29 mouse cellular contexts compared by ENCODE assay signal in genomic region chr1:106752013-106752412, GRCm38 (mm10). TPM values are rescaled to one million over a fixed set of nuclear protein-coding genes. Genes with fewer than 3 reads are reported as not detected.
DNase-seq lines count a peak whose midpoint lies in the region; ATAC-seq and TF ChIP-seq lines count a peak whose summit lies in the region.
"Had no signal": no experiment of that assay in that cellular context is flagged by ENCODE, and none has a peak within 500 bp of the region (broad histone marks: within the 10 kb centered on the region; RNA-seq: fewer than 3 reads in every experiment).

No protein-coding gene starts in this region.

- no peak for TF ChIP-seq POLR2A in MEL (IDR thresholded peaks at IDR 0.05; ENCODE audit: control insufficient read depth in 1 of 2, insufficient read depth in 1 of 2, low read depth in 1 of 2, low read length in 2 of 2, poor library complexity in 1 of 2)

- peaks cover 7% of the 10 kb centered on the region for H3K36me3 ChIP-seq in intestine, embryonic 15.5 days
- peaks cover 23% of the 10 kb centered on the region; the same call in 1 of the 2 replicates for H3K36me3 ChIP-seq in intestine, postnatal 0 days (ENCODE audit: control insufficient read depth, insufficient read depth)
- H3K36me3 ChIP-seq in MEL (ENCODE audit: control insufficient read depth in 1 of 2, insufficient read depth in 2 of 2, low read length in 2 of 2) = peaks cover 12 to 26% of the 10 kb centered on the region in 2 experiments
- no peaks in the 10 kb centered on the region; the same call in none of the 2 replicates for H3K36me3 ChIP-seq in lung, postnatal 0 days (ENCODE audit: insufficient read depth, low read length)

- no peak overlapping the region for H3K9ac ChIP-seq in intestine, embryonic 15.5 days
- no peak overlapping the region for H3K9ac ChIP-seq in intestine, postnatal 0 days (ENCODE audit: low read depth, low read length)
- no peak overlapping the region for H3K9ac ChIP-seq in MEL (ENCODE audit: control insufficient read depth, low read depth, low read length, poor library complexity, severe bottlenecking)
- no peak overlapping the region for H3K9ac ChIP-seq in lung, postnatal 0 days (replicated peaks; ENCODE audit: low read depth)
- H3K9ac ChIP-seq: heart, embryonic 15.5 days; hindbrain, embryonic 13.5 days; limb, embryonic 13.5 days; liver, embryonic 13.5 days; lung, embryonic 14.5 days; midbrain, embryonic 12.5 days; neural tube, embryonic 13.5 days had no signal

- TF ChIP-seq CTCF in intestine, postnatal 0 days (IDR thresholded peaks at IDR 0.05; ENCODE audit: low read depth) = no peak
- TF ChIP-seq CTCF in MEL (IDR thresholded peaks at IDR 0.05 in 2 of 3, conservative IDR thresholded peaks at IDR 0.05 in 1 of 3; ENCODE audit: control insufficient read depth in 1 of 3, insufficient read depth in 1 of 3, low read depth in 2 of 3, low read length in 3 of 3, poor library complexity in 1 of 3, severe bottlenecking in 1 of 3) = no peak
- no peak for TF ChIP-seq CTCF in lung, postnatal 0 days (IDR thresholded peaks at IDR 0.05)

- no peak overlapping the region for H3K27ac ChIP-seq in intestine, embryonic 15.5 days
- H3K27ac ChIP-seq in intestine, postnatal 0 days (ENCODE audit: low read depth, low read length) = no peak overlapping the region
- no peak overlapping the region for H3K27ac ChIP-seq in MEL (ENCODE audit: control insufficient read depth, low read depth, low read length)
- H3K27ac ChIP-seq in lung, postnatal 0 days (ENCODE audit: low read length) = no peak overlapping the region
- H3K27ac ChIP-seq: heart, embryonic 15.5 days; hindbrain, embryonic 13.5 days; layer of hippocampus, adult 2 months; left cerebral cortex, adult 2 months; limb, embryonic 13.5 days; liver, embryonic 13.5 days; midbrain, embryonic 12.5 days; neural tube, embryonic 13.5 days had no signal

- TF ChIP-seq RAD21 in MEL (IDR thresholded peaks at IDR 0.05; ENCODE audit: low read depth, low read length) = no peak

- H3K27me3 ChIP-seq in intestine, embryonic 15.5 days (replicated peaks) = no peaks in the 10 kb centered on the region
- H3K27me3 ChIP-seq in intestine, postnatal 0 days (replicated peaks; ENCODE audit: control insufficient read depth, insufficient read depth, low read length) = no peaks in the 10 kb centered on the region
- no peaks in the 10 kb centered on the region for H3K27me3 ChIP-seq in MEL (ENCODE audit: control insufficient read depth in 1 of 2, insufficient read depth in 2 of 2, low read length in 2 of 2)
- H3K27me3 ChIP-seq in lung, postnatal 0 days (replicated peaks; ENCODE audit: insufficient read depth, low read length) = no peaks in the 10 kb centered on the region
- H3K27me3 ChIP-seq: heart, embryonic 15.5 days; hindbrain, embryonic 13.5 days; limb, embryonic 13.5 days; liver, embryonic 13.5 days; midbrain, embryonic 12.5 days; neural tube, embryonic 13.5 days had no signal

- H3K79me2 ChIP-seq in MEL (ENCODE audit: control insufficient read depth, insufficient read depth, low read length, poor library complexity) = no peaks in the 10 kb centered on the region

- TF ChIP-seq EP300 in MEL (IDR thresholded peaks at IDR 0.05; ENCODE audit: low read depth in 1 of 2, low read length in 2 of 2) = 0 out of 4 replicates have a peak, but pooled peaks of 1 of the 2 experiments have one; percentile 17
- no peak; the same call in 1 of the 2 replicates for TF ChIP-seq EP300 in lung, postnatal 0 days (IDR thresholded peaks at IDR 0.05)

- peak; percentile 52; the same call in 1 of the 2 replicates for ATAC-seq in intestine, embryonic 15.5 days
- ATAC-seq in intestine, postnatal 0 days = no peak; the same call in 1 of the 2 replicates
- peak; percentile 55 for ATAC-seq in lung, postnatal 0 days
- no peak for ATAC-seq in erythroid progenitor cell, adult 5-6 weeks (replicated peaks; ENCODE audit: low FRiP score, poor library complexity, severe bottlenecking)
- ATAC-seq: activated CD4-positive, CD25-positive, alpha-beta regulatory T cell, adult 4 months; forebrain, embryonic 14.5 days had no signal

- H3K4me1 ChIP-seq in intestine, embryonic 15.5 days (replicated peaks) = no peaks in the 10 kb centered on the region
- H3K4me1 ChIP-seq in intestine, postnatal 0 days (replicated peaks; ENCODE audit: control insufficient read depth, insufficient read depth, low read length) = peaks cover 4% of the 10 kb centered on the region
- peaks cover 13 to 22% of the 10 kb centered on the region in 2 experiments for H3K4me1 ChIP-seq in MEL (ENCODE audit: control insufficient read depth in 1 of 2, insufficient read depth in 2 of 2, low read length in 2 of 2)
- no peaks in the 10 kb centered on the region for H3K4me1 ChIP-seq in lung, postnatal 0 days (ENCODE audit: insufficient read depth, low read depth, low read length)
- H3K4me1 ChIP-seq: hindbrain, embryonic 13.5 days; limb, embryonic 13.5 days; midbrain, embryonic 12.5 days; neural tube, embryonic 13.5 days had no signal

- DNase-seq in MEL (ENCODE audit: low read depth, low spot score) = no peak
- DNase-seq in lung, postnatal 0 days (ENCODE audit: low spot score) = peak; percentile 68
- peak; percentile 14 to 33 for DNase-seq in lung, postnatal 4 days
- no peak for DNase-seq in thymus, postnatal 25 days
- no peak for DNase-seq in spleen, postnatal 10 days (ENCODE audit: low spot score in 2 of 2)
- DNase-seq: adrenal gland, adult 2 months; B cell, adult 2 months; cerebellum, adult 8-10 months; cerebellum, postnatal 25 days; gastrocnemius, postnatal 14 days; heart, postnatal 36 days; kidney, adult 2 months; kidney, postnatal 36 days; liver, embryonic 13.5 days; lung, embryonic 14.5 days; right cerebral cortex, postnatal 25 days; spleen, adult 18-20 months had no signal

- H3K9me3 ChIP-seq in intestine, embryonic 15.5 days = no peaks in the 10 kb centered on the region
- H3K9me3 ChIP-seq in intestine, postnatal 0 days (ENCODE audit: control insufficient read depth) = no peaks in the 10 kb centered on the region
- H3K9me3 ChIP-seq in MEL (replicated peaks; ENCODE audit: insufficient read depth, low read length) = no peaks in the 10 kb centered on the region
- H3K9me3 ChIP-seq in lung, postnatal 0 days (ENCODE audit: low read length) = no peaks in the 10 kb centered on the region
- H3K9me3 ChIP-seq: heart, embryonic 15.5 days; hindbrain, embryonic 13.5 days; limb, embryonic 13.5 days; liver, embryonic 13.5 days; midbrain, embryonic 12.5 days; neural tube, embryonic 13.5 days had no signal

- H3K4me2 ChIP-seq in intestine, embryonic 15.5 days (replicated peaks) = no peak overlapping the region
- no peak overlapping the region for H3K4me2 ChIP-seq in intestine, postnatal 0 days (replicated peaks; ENCODE audit: low read depth)
- H3K4me2 ChIP-seq in lung, postnatal 0 days (replicated peaks; ENCODE audit: low read depth, low read length) = no peak overlapping the region
- H3K4me2 ChIP-seq: heart, embryonic 15.5 days; hindbrain, embryonic 13.5 days; limb, embryonic 13.5 days; liver, embryonic 13.5 days; lung, embryonic 14.5 days; midbrain, embryonic 12.5 days; neural tube, embryonic 13.5 days had no signal

- 91% methylated on average over 5 of the region's 5 CpGs for WGBS in intestine, embryonic 15.5 days
- 80% methylated on average over 5 of the region's 5 CpGs for WGBS in intestine, postnatal 0 days
- WGBS in lung, postnatal 0 days = 62% methylated on average over 5 of the region's 5 CpGs

- no peak overlapping the region for H3K4me3 ChIP-seq in intestine, embryonic 15.5 days (replicated peaks)
- H3K4me3 ChIP-seq in intestine, postnatal 0 days (ENCODE audit: low read depth, low read length) = no peak overlapping the region
- no peak overlapping the region for H3K4me3 ChIP-seq in MEL (ENCODE audit: control insufficient read depth in 1 of 2, insufficient read depth in 1 of 2, low read depth in 2 of 2, low read length in 2 of 2)
- H3K4me3 ChIP-seq in lung, postnatal 0 days (ENCODE audit: low read depth, low read length) = no peak overlapping the region
- H3K4me3 ChIP-seq: heart, embryonic 15.5 days; hindbrain, embryonic 13.5 days; layer of hippocampus, adult 2 months; left cerebral cortex, adult 2 months; limb, embryonic 13.5 days; liver, embryonic 13.5 days; midbrain, embryonic 12.5 days; neural tube, embryonic 13.5 days had no signal

TF ChIP-seq in MEL, 35 proteins besides CTCF, POLR2A, EP300 and RAD21 (continues in another document):
- peak; percentile 41; the same call in 1 of the 2 replicates for TF ChIP-seq ELF1 (IDR thresholded peaks at IDR 0.05; ENCODE audit: low read depth, low read length)

RNA-seq across cellular contexts. Expression of gene Kdsr, which starts 7.5 kb away (rescaled TPM):
- 13.2 and 14.9 TPM in 2 replicates for polyA plus RNA-seq in intestine, embryonic 15.5 days (2015; fragmentation: Nextera tagmentation; extraction: Ambion mirVana)
- polyA plus RNA-seq in intestine, postnatal 0 days (2015; fragmentation: Nextera tagmentation; extraction: Ambion mirVana) = 10.8 and 11.3 TPM in 2 replicates
- 15.1 and 15.3 TPM in 2 replicates for total RNA-seq in MEL (2012; rRNA removed)
- 10 to 100 TPM in 1 of 2 experiments, not detected in 1; 20.3 TPM for polyA plus RNA-seq in MEL (2012; ENCODE audit: insufficient read depth in 1 of 2, insufficient read length in 2 of 2, low read depth in 1 of 2, low replicate concordance in 2 of 2, missing spikeins in 1 of 2)
- 25.6 and 31.8 TPM in 2 replicates for polyA plus RNA-seq in lung, postnatal 0 days (2015; fragmentation: Nextera tagmentation; extraction: Ambion mirVana)
- 1.4 and 4.2 TPM in 2 replicates for total RNA-seq in erythroid progenitor cell, adult 5-6 weeks (2015; ENCODE audit: low replicate concordance)
- total RNA-seq in erythroid progenitor cell, adult 5-6 weeks (2017; ENCODE audit: low replicate concordance) = 5.6 and 12.9 TPM in 2 replicates

RNA-seq across cellular contexts. Expression of gene Bcl2, which starts 37.9 kb away (rescaled TPM):
- 13.2 and 13.9 TPM in 2 replicates for polyA plus RNA-seq in intestine, embryonic 15.5 days (2015; fragmentation: Nextera tagmentation; extraction: Ambion mirVana)
- 3.4 and 3.9 TPM in 2 replicates for polyA plus RNA-seq in intestine, postnatal 0 days (2015; fragmentation: Nextera tagmentation; extraction: Ambion mirVana)
- 26.0 and 30.9 TPM in 2 replicates for total RNA-seq in MEL (2012; rRNA removed)
- polyA plus RNA-seq in MEL (2012; ENCODE audit: insufficient read depth in 1 of 2, insufficient read length in 2 of 2, low read depth in 1 of 2, low replicate concordance in 2 of 2, missing spikeins in 1 of 2) = 10 to 100 TPM; 38.8 to 87.0 TPM
- polyA plus RNA-seq in lung, postnatal 0 days (2015; fragmentation: Nextera tagmentation; extraction: Ambion mirVana) = 5.7 and 7.1 TPM in 2 replicates
- 3.6 and 6.7 TPM in 2 replicates for total RNA-seq in erythroid progenitor cell, adult 5-6 weeks (2015; ENCODE audit: low replicate concordance)
- total RNA-seq in erythroid progenitor cell, adult 5-6 weeks (2017; ENCODE audit: low replicate concordance) = 1.1 and 1.9 TPM in 2 replicates

RNA-seq across cellular contexts. Expression of gene Vps4b, which starts 44.5 kb away (rescaled TPM):
- 66.5 and 82.2 TPM in 2 replicates for polyA plus RNA-seq in intestine, embryonic 15.5 days (2015; fragmentation: Nextera tagmentation; extraction: Ambion mirVana)
- polyA plus RNA-seq in intestine, postnatal 0 days (2015; fragmentation: Nextera tagmentation; extraction: Ambion mirVana) = 60.9 and 61.1 TPM in 2 replicates
- 65.3 and 80.4 TPM in 2 replicates for total RNA-seq in MEL (2012; rRNA removed)
- 10 to 100 TPM; 43.9 to 91.1 TPM for polyA plus RNA-seq in MEL (2012; ENCODE audit: insufficient read depth in 1 of 2, insufficient read length in 2 of 2, low read depth in 1 of 2, low replicate concordance in 2 of 2, missing spikeins in 1 of 2)
- 56.5 and 59.6 TPM in 2 replicates for polyA plus RNA-seq in lung, postnatal 0 days (2015; fragmentation: Nextera tagmentation; extraction: Ambion mirVana)
- 32.7 and 37.5 TPM in 2 replicates for total RNA-seq in erythroid progenitor cell, adult 5-6 weeks (2015; ENCODE audit: low replicate concordance)
- total RNA-seq in erythroid progenitor cell, adult 5-6 weeks (2017; ENCODE audit: low replicate concordance) = 32.0 and 34.4 TPM in 2 replicates

Comparison
In these comparisons a context has a peak if more than half of its experiments do, and no peak if none do; other contexts are left out.
1. ATAC-seq: peak in intestine, embryonic 15.5 days (single experiment) and lung, postnatal 0 days (single experiment); none in intestine, postnatal 0 days (single experiment) and erythroid progenitor cell, adult 5-6 weeks (single experiment).
2. DNase-seq: peak in lung, postnatal 0 days (single experiment) and lung, postnatal 4 days (2 of 2); none in MEL (single experiment), thymus, postnatal 25 days (single experiment) and spleen, postnatal 10 days (0 of 2).